Mouse (Mus musculus) embryonic stem cell, embryonic (primary cell): ENCODE data around the gene Ltb4r2.

Experiments
- CTCF ChIA-PET, 4 experiments: fragments of 300-600 bp in 2 of 4; fragments of 350-600 bp in 2 of 4; sonication (Branson Sonifier 250); formaldehyde crosslinking; loops; one replicate each; lab custom pipeline; 2022; ENCODE audit warnings: inconsistent platforms in 2 of 4; lab: Charles Lee
- POLR2A ChIA-PET, 4 experiments: fragments of 300-600 bp in 2 of 4; fragments of 350-600 bp in 2 of 4; sonication (Branson Sonifier 250); formaldehyde crosslinking; loops; one replicate each; lab custom pipeline; 2022; ENCODE audit warnings: antibody characterized with exemption in 4 of 4, inconsistent platforms in 1 of 4; lab: Charles Lee

Ltb4r2 gene

DNA sequence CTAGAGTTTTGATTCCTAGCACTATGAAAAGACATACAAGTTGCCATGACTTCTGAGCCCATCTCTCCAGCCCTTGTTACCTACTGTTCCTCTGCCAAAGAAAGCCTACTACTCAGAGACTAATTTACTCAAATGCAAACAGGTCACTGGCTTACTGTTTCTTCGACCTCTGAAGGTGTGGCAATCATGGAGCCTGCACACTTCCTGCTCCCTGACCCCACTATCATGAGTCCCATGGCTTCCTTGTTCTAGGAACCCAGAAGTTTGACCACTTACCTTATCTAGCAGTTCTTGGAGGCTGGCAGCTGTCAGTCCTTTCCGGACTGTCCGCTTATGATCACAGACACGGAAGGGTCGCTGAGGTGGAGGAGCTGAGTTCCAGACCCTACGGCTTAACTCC is 3.7 kb upstream of the Ltb4r2 start:
- ChIA-PET POLR2A (interaction anchor here in 3 of 4 experiments (0.6 to 1.5 kb wide), 9 partner anchors 10 to 198 kb away, joined by 3 to 5 read pairs (median 3); partner anchors contain the start of genes Tinf2 (in 2 of the 3), A730061H03Rik (in 1 of the 3), Dcaf11 (in 1 of the 3) and Dhrs1 (in 1 of the 3)), CTCF (interaction anchor here in 2 of 4 experiments (0.6 to 1.0 kb wide), 3 partner anchors 11 to 242 kb away, joined by 3 to 5 read pairs (median 3); no protein-coding TSS in a partner anchor)

GRCm38 (mm10) chr14:55758363-55758784 is 2.9 kb upstream of the Ltb4r2 start, which contains the start of gene Cideb:
TSS of gene Cideb (minus strand) at chr14:55758458.
- ChIA-PET CTCF (no interaction called here), POLR2A (interaction anchor here in 2 of 4 experiments (0.6 to 1.2 kb wide), 4 partner anchors 12 to 78 kb away, joined by 3 to 4 read pairs (median 3); partner anchors contain the start of gene Tinf2 (in 1 of the 2))

DNA sequence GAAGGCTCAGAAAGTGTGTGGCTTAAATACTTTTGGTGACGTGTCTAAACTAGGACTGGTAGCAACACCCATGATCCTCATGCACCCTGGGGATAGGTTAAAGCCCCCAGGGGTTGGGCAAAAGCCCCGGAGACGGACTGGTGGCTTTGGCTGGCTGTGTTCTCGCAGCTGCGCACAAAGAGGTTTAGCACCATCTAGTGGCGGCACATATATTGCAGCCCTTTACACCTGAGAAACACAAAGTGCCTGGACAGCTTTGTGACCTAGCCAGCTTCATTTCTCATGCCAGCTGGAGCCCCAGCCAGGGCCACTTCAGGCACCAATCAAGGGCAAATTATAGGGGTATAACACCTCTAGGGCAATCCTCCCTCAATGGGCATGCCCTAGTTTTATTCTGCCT is 1.1 kb upstream of the Ltb4r2 start:
- ChIA-PET POLR2A (interaction anchor here in 3 of 4 experiments (0.6 to 4.0 kb wide), 28 partner anchors 12 to 723 kb away, joined by 3 to 20 read pairs (median 3); partner anchors contain the start of genes Rabggta (in 3 of the 3), Tinf2 (in 3 of the 3), A730061H03Rik (in 2 of the 3) and Dcaf11 (in 1 of the 3)), CTCF (interaction anchor here (0.6 to 2.7 kb wide), 39 partner anchors 8 to 417 kb away, joined by 3 to 15 read pairs (median 3); partner anchors contain the start of genes Tinf2 (in 3 of the 4), Dhrs1 (in 2 of the 4), Nop9 (in 2 of the 4) and Psme2 (in 2 of the 4))

DNA sequence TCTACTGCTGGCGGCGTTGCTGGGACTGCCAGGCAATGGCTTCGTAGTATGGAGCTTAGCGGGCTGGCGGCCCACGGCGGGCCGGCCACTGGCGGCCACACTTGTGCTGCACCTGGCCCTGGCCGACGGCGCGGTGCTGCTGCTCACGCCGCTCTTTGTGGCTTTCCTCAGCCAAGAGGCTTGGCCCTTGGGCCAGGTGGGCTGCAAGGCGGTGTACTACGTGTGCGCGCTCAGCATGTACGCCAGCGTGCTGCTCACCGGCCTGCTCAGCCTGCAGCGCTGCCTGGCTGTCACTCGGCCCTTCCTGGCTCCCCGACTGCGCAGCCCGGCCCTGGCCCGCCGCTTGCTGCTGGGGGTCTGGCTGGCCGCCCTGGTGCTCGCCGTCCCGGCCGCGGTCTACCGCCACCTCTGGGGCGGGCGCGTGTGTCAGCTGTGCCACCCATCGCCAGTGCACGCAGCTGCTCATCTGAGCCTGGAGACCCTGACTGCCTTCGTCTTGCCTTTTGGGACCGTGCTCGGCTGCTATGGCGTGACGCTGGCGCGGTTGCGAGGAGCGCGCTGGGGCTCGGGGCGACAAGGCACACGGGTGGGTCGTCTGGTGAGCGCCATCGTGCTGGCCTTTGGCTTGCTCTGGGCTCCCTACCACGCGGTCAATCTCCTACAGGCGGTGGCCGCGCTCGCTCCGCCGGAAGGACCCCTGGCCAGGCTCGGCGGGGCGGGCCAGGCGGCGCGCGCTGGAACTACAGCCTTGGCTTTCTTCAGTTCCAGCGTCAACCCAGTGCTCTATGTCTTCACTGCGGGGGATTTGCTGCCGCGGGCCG is 983 bp downstream of the Ltb4r2 start:
- CTCF ChIA-PET: interaction anchor here in 3 of 4 experiments (0.6 to 2.7 kb wide), 21 partner anchors 8 to 265 kb away, joined by 3 to 10 read pairs (median 3); partner anchors contain the start of genes A730061H03Rik (in 1 of the 3), Emc9 (in 1 of the 3), Mdp1 (in 1 of the 3) and Tinf2 (in 1 of the 3)
- POLR2A ChIA-PET: interaction anchor here (0.7 to 4.0 kb wide), 25 partner anchors 8 to 1345 kb away, joined by 3 to 20 read pairs (median 5); partner anchors contain the start of genes A730061H03Rik (in 2 of the 4), Gmpr2 (in 2 of the 4), Nedd8 (in 2 of the 4) and Tinf2 (in 2 of the 4)

DNA sequence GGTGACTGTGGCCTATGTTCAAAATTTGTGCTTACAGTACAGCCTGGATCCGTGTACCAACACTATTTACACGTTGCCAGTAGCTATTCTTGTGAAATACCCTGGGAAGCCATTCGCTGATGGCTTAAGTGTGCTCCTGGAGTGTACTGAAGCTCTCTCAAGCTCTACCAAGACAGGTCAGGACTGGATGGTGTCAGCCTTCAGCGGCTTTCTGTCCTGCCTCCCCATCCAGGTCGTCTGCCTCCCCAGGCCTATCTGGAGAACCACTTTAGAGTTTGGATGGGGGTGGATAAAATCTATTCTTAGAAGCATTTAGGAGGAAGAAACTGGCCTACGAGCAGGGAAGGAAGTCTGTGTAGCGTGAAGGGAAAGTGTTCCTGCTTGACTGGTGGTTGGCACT is 1.9 kb downstream of the Ltb4r2 start:
- ChIA-PET POLR2A (interaction anchor here (0.5 to 4.0 kb wide), 9 partner anchors 9 to 220 kb away, joined by 3 to 20 read pairs (median 3); partner anchors contain the start of genes Gmpr2 (in 1 of the 4), Nedd8 (in 1 of the 4) and Rabggta (in 1 of the 4)), CTCF (interaction anchor here in 1 of 4 experiments (1.0 to 1.1 kb wide), 2 partner anchors 18 to 111 kb away, joined by 3 read pairs; no protein-coding TSS in a partner anchor)

DNA sequence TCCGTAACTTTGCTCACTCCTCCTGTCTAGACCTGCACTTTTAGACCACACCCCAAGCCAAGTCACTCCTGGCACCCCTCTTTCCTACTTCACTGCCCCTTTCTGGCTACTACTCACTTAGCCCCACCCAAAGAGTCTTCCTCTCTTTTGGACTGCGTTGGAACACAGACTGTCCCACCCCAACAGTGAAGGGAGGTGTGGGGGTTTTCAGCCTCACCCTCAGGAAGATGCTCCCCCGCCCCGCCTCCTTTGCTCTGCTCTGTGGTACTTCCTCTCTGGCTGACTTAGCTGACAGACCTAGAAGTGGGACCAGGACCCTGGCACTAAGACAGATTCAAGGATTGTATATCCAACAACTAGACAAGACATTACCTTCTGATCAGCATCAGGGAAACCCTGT is 4.5 kb downstream of the Ltb4r2 start, which contains the start of gene Ltb4r1:
Gene Ltb4r1 (plus strand): TSS at position 267 of the 400 bp plus-strand sequence.
- POLR2A ChIA-PET: no interaction called here
- CTCF ChIA-PET: no interaction called here

- POLR2A ChIA-PET: interaction anchor here in 3 of 4 experiments (1.0 to 2.2 kb wide), 4 partner anchors 18 to 177 kb away, joined by 3 to 7 read pairs (median 4); partner anchors contain the start of genes Psme2 (in 1 of the 3) and Tm9sf1 (in 1 of the 3)
- CTCF ChIA-PET: interaction anchor here (0.5 to 2.4 kb wide), 11 partner anchors 8 to 152 kb away, joined by 3 to 15 read pairs (median 3); partner anchors contain the start of genes Ripk3 (in 1 of the 4) and Tinf2 (in 1 of the 4)
Measured at GRCm38 (mm10) chr14:55767519-55768414, 6.5 kb downstream of the Ltb4r2 start.

- POLR2A ChIA-PET: interaction anchor here in 2 of 4 experiments (1.0 to 2.2 kb wide), 3 partner anchors 17 to 178 kb away, joined by 3 to 7 read pairs (median 4); partner anchors contain the start of genes Psme2 (in 1 of the 2) and Tm9sf1 (in 1 of the 2)
Measured at GRCm38 (mm10) chr14:55768555-55768954, 7.3 kb downstream of the Ltb4r2 start.

GRCm38 (mm10) chr14:55769087-55769703 is 8.0 kb downstream of the Ltb4r2 start:
- CTCF ChIA-PET: interaction anchor here in 2 of 4 experiments (0.7 to 2.4 kb wide), 5 partner anchors 11 to 105 kb away, joined by 3 to 7 read pairs (median 4); no protein-coding TSS in a partner anchor
- POLR2A ChIA-PET: interaction anchor here in 2 of 4 experiments (0.9 to 2.2 kb wide), 6 partner anchors 8 to 179 kb away, joined by 3 to 7 read pairs (median 4); partner anchors contain the start of genes Ltb4r2 (in 1 of the 2), Psme2 (in 1 of the 2) and Tm9sf1 (in 1 of the 2)

More at GRCm38 (mm10) chr14:55768555-55768954, 7.3 kb downstream of the Ltb4r2 start:
- CTCF ChIA-PET: interaction anchor here in 3 of 4 experiments (0.5 to 2.4 kb wide), 6 partner anchors 9 to 151 kb away, joined by 3 to 15 read pairs (median 3); no protein-coding TSS in a partner anchor

DNA sequence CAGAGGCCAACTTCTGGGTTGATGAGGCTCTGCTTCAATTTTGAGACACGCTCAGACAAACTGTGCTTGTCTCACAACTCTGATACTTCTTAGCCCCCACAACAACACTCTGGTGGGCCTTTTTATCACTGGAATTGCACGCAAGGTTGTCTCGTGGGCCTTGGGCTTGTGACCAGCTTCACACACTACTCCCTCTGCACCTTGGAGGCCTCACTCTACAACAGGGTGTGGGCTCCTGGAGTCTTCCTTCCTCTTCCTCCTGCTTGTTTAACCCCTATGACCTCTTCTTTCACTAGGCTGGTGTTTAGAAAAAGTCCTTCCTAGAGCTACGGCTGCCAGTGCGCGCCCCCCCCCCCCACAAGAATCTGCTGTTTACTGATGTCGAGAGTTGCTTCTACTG is 15.5 kb downstream of the Ltb4r2 start:
- POLR2A ChIA-PET: interaction anchor here in 2 of 4 experiments (0.6 to 0.9 kb wide), 6 partner anchors 16 to 158 kb away, joined by 3 to 6 read pairs (median 3); partner anchors contain the start of gene Mdp1 (in 1 of the 2)
- CTCF ChIA-PET: interaction anchor here in 2 of 4 experiments (0.6 to 1.6 kb wide), 7 partner anchors 15 to 696 kb away, joined by 3 to 5 read pairs (median 4); no protein-coding TSS in a partner anchor

GRCm38 (mm10) chr14:55777176-55777575 is 15.9 kb downstream of the Ltb4r2 start:
- ChIA-PET POLR2A (interaction anchor here in 2 of 4 experiments (0.6 to 1.2 kb wide), 5 partner anchors 17 to 143 kb away, joined by 3 to 6 read pairs (median 3); partner anchors contain the start of gene Mdp1 (in 1 of the 2)), CTCF (interaction anchor here in 2 of 4 experiments (0.6 to 1.6 kb wide), 7 partner anchors 15 to 696 kb away, joined by 3 to 5 read pairs (median 4); no protein-coding TSS in a partner anchor)

DNA sequence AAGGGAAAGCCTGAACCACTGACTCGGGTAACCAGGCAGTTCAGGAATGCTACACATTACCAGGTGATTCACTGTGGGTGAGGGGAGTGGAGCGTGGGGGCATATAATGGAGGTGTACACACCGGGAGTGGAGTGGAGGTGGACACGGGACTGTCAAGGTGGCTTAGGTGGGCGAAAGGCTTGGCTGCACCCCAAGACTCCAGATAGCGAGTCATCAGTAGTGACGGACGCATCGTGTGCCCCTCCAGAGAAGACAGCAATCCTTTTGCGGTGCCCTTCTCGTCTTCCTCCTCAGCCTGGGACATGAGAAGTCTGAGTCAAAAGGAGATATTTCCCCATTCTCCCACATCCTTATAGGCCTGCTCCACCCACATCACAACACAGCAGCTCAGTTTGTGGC is 16.6 kb downstream of the Ltb4r2 start:
- CTCF ChIA-PET: interaction anchor here in 2 of 4 experiments (0.9 to 1.6 kb wide), 6 partner anchors 10 to 106 kb away, joined by 3 to 5 read pairs (median 4); partner anchors contain the start of genes Dhrs1 (in 1 of the 2), Nop9 (in 1 of the 2) and Ripk3 (in 1 of the 2)
- POLR2A ChIA-PET: interaction anchor here in 2 of 4 experiments (0.6 to 3.8 kb wide), 6 partner anchors 8 to 1917 kb away, joined by 3 to 12 read pairs (median 3); partner anchors contain the start of genes Psme2 (in 1 of the 2) and Rnf31 (in 1 of the 2)

GRCm38 (mm10) chr14:55778686-55779085 is 17.5 kb downstream of the Ltb4r2 start:
- ChIA-PET CTCF (interaction anchor here (0.6 to 1.5 kb wide), 9 partner anchors 9 to 511 kb away, joined by 3 to 5 read pairs (median 3); partner anchors contain the start of genes Ripk3 (in 2 of the 4), Dhrs1 (in 1 of the 4), Gmpr2 (in 1 of the 4) and Ltb4r2 (in 1 of the 4)), POLR2A (interaction anchor here in 3 of 4 experiments (0.6 to 3.8 kb wide), 8 partner anchors 9 to 1918 kb away, joined by 3 to 12 read pairs (median 4); partner anchors contain the start of genes Ltb4r2 (in 1 of the 3), Psme2 (in 1 of the 3), Rabggta (in 1 of the 3) and Rnf31 (in 1 of the 3))

DNA sequence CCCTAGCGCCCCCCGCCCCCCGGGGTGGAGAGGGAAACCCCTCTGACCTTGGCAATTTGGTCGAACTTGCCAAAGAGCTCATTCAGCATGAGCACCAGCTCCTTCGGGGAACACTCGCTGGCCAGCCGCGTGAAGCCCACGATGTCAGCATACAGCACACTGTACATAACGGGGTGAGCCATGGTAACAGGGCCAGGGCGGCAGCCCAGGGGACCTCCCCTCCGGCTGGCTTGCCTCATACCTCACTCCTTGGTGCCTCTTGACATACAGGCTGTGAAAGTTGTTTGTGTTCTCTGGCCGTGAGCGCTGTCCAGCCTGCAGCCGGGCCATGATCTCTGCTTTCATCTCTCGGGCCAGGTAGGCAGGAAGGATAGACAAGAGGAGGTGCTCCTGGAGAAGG is 18.4 kb downstream of the Ltb4r2 start:
- POLR2A ChIA-PET: interaction anchor here in 3 of 4 experiments (0.9 to 3.8 kb wide), 11 partner anchors 8 to 107 kb away, joined by 3 to 12 read pairs (median 4); partner anchors contain the start of genes Gmpr2 (in 1 of the 3), Ltb4r2 (in 1 of the 3), Nedd8 (in 1 of the 3) and Rabggta (in 1 of the 3)
- CTCF ChIA-PET: interaction anchor here (0.6 to 2.1 kb wide), 11 partner anchors 8 to 119 kb away, joined by 3 to 9 read pairs (median 4); partner anchors contain the start of genes Gmpr2 (in 1 of the 4), Mdp1 (in 1 of the 4), Nedd8 (in 1 of the 4) and Ripk3 (in 1 of the 4)
